Mouse (Mus musculus): ENCODE results near the gene Stat3. TPM values are rescaled to one million over a fixed set of nuclear protein-coding genes. Genes with fewer than 3 reads are reported as not detected.
A peak's percentile ranks its signal among the peaks of the same experiment; 100 is the strongest.

The Stat3 gene
- polyA plus RNA-seq, 1 experiment from 2014 or later = 45.0 TPM

DNA sequence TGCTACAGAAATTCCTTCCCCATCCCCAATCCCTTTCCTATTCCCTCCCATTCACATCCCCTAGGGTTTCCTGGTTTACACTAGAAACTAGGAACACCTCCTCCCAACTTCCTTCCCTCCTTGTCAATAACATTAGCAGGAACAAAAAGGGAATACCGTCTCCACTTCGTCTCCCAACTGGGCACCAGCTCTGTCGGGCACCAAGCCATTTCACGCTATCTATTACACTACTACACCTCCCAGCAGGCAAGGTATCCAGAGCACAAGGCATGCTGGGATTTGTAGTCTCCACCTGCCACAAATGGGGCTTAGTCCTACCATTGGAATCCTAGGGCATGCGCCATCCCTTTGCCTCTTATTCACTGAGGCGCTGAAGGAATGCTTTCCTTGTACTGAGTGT, 21.2 kb upstream of the Stat3 start:
- H3K36me3 ChIP-seq (ENCODE audit: control insufficient read depth, insufficient read depth, low read length) = peaks cover 9% of the 10 kb centered on the region; the same call in 1 of the 2 replicates
- ATAC-seq (replicated peaks; ENCODE audit: insufficient number of reproducible peaks, low FRiP score, low TSS enrichment) = 0 out of 2 replicates have a peak, but pooled peaks have one; percentile 55
- WGBS (ENCODE audit: insufficient replicate concordance) = 20% methylated on average over 6 of the region's 6 CpGs
- H3K27ac ChIP-seq (ENCODE audit: low read depth, low read length) = no peak overlapping the region
- H3K4me2 ChIP-seq = peak overlapping the region; percentile 39; the same call in 1 of the 2 replicates
- H3K9me3 ChIP-seq (replicated peaks; ENCODE audit: control insufficient read depth, low read length) = no peaks in the 10 kb centered on the region
- H3K4me1 ChIP-seq (ENCODE audit: control insufficient read depth, insufficient read depth, low read length) = peaks cover 60% of the 10 kb centered on the region
- no peak overlapping the region for H3K9ac ChIP-seq (ENCODE audit: low read depth, low read length)
- H3K4me3 ChIP-seq (ENCODE audit: low read depth, low read length) = no peak overlapping the region
- H3K27me3 ChIP-seq (ENCODE audit: control insufficient read depth, insufficient read depth, low read length) = peaks cover 13% of the 10 kb centered on the region

DNA sequence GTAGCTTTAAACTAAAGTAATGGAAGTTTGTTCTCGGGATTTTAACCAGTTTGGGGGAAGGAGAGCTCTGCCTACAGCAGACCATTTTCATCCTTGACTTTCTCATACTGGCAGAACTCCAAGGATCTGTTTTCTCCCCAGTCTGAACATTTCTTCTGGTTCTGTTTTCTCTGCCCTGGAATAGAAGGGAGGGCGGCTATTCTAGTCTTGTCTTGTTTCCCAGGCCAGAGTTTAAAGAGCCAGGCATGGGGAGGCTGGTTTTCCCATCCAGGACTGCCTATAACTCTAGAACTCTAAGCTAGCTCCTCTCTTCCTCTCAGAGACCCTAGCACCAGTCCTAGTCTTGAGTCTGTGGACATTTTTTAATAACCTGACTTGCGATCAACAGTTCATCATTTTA, 20.5 kb upstream of the Stat3 start:
- H3K27ac ChIP-seq (ENCODE audit: low read depth, low read length) = 0 out of 2 replicates have a peak overlapping the region, but pooled peaks have one; percentile 29
- WGBS (ENCODE audit: insufficient replicate concordance) = 27% methylated on average over 3 of the region's 3 CpGs
- peaks cover 53% of the 10 kb centered on the region for H3K4me1 ChIP-seq (ENCODE audit: control insufficient read depth, insufficient read depth, low read length)
- no peaks in the 10 kb centered on the region for H3K9me3 ChIP-seq (replicated peaks; ENCODE audit: control insufficient read depth, low read length)
- ATAC-seq (replicated peaks; ENCODE audit: insufficient number of reproducible peaks, low FRiP score, low TSS enrichment) = no peak
- H3K4me2 ChIP-seq = peak overlapping the region; percentile 39
- peaks cover 13% of the 10 kb centered on the region for H3K27me3 ChIP-seq (ENCODE audit: control insufficient read depth, insufficient read depth, low read length)
- no peak overlapping the region for H3K9ac ChIP-seq (ENCODE audit: low read depth, low read length)
- H3K4me3 ChIP-seq (ENCODE audit: low read depth, low read length) = no peak overlapping the region
- peaks cover 9% of the 10 kb centered on the region; the same call in 1 of the 2 replicates for H3K36me3 ChIP-seq (ENCODE audit: control insufficient read depth, insufficient read depth, low read length)

GRCm38 (mm10) chr11:100959464-100959810, 20.1 kb upstream of the Stat3 start:
- H3K9ac ChIP-seq (ENCODE audit: low read depth, low read length) = no peak overlapping the region
- no peaks in the 10 kb centered on the region for H3K9me3 ChIP-seq (replicated peaks; ENCODE audit: control insufficient read depth, low read length)
- peaks cover 13% of the 10 kb centered on the region for H3K27me3 ChIP-seq (ENCODE audit: control insufficient read depth, insufficient read depth, low read length)
- 3% methylated on average over 14 of the region's 14 CpGs for WGBS (ENCODE audit: insufficient replicate concordance)
- peaks cover 49% of the 10 kb centered on the region for H3K4me1 ChIP-seq (ENCODE audit: control insufficient read depth, insufficient read depth, low read length)
- no peak overlapping the region for H3K4me3 ChIP-seq (ENCODE audit: low read depth, low read length)
- no peak for ATAC-seq (replicated peaks; ENCODE audit: insufficient number of reproducible peaks, low FRiP score, low TSS enrichment)
- no peak overlapping the region for H3K27ac ChIP-seq (ENCODE audit: low read depth, low read length)
- peak overlapping the region; percentile 39 for H3K4me2 ChIP-seq
- H3K36me3 ChIP-seq (ENCODE audit: control insufficient read depth, insufficient read depth, low read length) = peaks cover 9% of the 10 kb centered on the region; the same call in 1 of the 2 replicates

DNA sequence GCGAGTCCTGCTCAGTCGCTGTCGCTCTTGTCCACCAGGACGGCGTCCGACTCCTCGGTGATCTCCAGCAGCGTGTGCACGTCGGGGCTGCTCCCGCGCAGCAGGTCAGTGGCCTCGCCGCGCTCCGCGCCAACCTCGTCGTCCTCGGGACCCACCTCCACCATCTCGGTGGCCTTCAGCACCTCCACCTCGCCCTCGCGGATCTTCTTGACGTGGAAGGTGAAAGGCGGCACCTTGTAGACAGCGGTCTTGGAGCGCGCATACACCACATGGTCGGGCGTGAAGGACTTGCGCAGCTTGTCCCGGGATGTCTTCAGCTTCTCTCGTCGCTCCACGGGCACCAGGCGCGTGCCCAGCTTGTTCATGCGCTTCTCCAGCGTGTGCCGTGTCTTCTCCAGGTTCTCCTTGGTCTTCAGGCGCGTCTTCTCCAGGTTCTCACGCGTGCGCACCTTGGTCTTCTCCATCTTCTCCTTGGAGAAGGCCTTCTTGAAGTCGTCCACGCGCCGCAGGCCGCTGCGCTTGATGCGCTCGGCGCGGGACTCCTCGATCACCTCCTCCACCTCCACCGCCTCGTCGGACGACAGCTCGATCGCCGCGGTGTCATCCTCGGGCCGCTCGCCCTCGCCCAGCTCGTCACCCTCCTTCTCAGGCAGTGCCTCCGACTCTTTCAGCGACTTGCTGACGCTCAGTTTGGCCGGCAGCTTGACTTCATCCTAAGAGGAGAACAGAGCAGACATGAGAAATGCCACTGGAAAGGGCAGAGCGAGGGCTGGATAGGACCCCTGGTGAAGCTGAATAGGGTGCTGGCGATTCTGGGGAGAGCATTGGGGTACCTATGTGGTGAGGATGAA, 19.5 kb upstream of the Stat3 start:
- no peak overlapping the region for H3K27ac ChIP-seq (ENCODE audit: low read depth, low read length)
- no peak for ATAC-seq (replicated peaks; ENCODE audit: insufficient number of reproducible peaks, low FRiP score, low TSS enrichment)
- H3K9ac ChIP-seq (ENCODE audit: low read depth, low read length) = no peak overlapping the region
- no peak overlapping the region for H3K4me3 ChIP-seq (ENCODE audit: low read depth, low read length)
- WGBS (ENCODE audit: insufficient replicate concordance) = 26% methylated on average over 76 of the region's 76 CpGs
- no peaks in the 10 kb centered on the region for H3K9me3 ChIP-seq (replicated peaks; ENCODE audit: control insufficient read depth, low read length)
- H3K4me2 ChIP-seq = peak overlapping the region; percentile 39
- peaks cover 13% of the 10 kb centered on the region for H3K27me3 ChIP-seq (ENCODE audit: control insufficient read depth, insufficient read depth, low read length)
- peaks cover 7% of the 10 kb centered on the region; the same call in 1 of the 2 replicates for H3K36me3 ChIP-seq (ENCODE audit: control insufficient read depth, insufficient read depth, low read length)
- H3K4me1 ChIP-seq (ENCODE audit: control insufficient read depth, insufficient read depth, low read length) = peaks cover 47% of the 10 kb centered on the region

DNA sequence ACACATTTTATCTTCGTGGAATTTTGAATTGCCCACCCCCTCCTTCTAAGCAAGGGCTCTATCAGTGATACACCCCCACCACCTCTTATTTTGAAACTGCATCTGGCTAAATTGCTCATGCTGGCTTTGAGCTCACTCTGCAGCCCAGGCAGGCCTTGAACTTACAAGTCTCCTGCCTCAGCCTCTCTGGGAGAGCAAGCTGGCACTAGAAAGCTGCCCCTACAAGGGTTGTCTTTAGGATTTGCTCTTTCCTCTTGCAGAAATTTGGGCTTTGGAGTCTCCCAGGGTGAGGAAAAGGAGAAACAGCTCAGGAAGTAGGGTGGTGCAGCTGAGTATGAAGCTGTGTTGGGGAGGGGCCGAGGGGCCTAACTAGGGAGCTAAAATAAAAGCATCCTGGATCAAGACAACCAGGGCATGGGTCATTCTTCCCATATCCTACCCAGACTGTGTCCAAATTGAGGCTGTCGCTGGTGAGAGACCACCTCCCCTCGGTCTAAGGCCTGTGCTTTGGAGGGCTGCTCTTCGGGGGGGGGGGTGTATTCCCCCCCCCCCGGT, 18.7 kb upstream of the Stat3 start:
- H3K4me3 ChIP-seq (ENCODE audit: low read depth, low read length) = no peak overlapping the region
- H3K36me3 ChIP-seq (ENCODE audit: control insufficient read depth, insufficient read depth, low read length) = peaks cover 7% of the 10 kb centered on the region; the same call in 1 of the 2 replicates
- ATAC-seq (replicated peaks; ENCODE audit: insufficient number of reproducible peaks, low FRiP score, low TSS enrichment) = no peak
- H3K4me1 ChIP-seq (ENCODE audit: control insufficient read depth, insufficient read depth, low read length) = peaks cover 39% of the 10 kb centered on the region
- H3K27ac ChIP-seq (ENCODE audit: low read depth, low read length) = no peak overlapping the region
- peaks cover 13% of the 10 kb centered on the region for H3K27me3 ChIP-seq (ENCODE audit: control insufficient read depth, insufficient read depth, low read length)
- no peak overlapping the region for H3K4me2 ChIP-seq
- WGBS (ENCODE audit: insufficient replicate concordance) = 40% methylated on average over 6 of the region's 6 CpGs
- H3K9me3 ChIP-seq (replicated peaks; ENCODE audit: control insufficient read depth, low read length) = no peaks in the 10 kb centered on the region
- H3K9ac ChIP-seq (ENCODE audit: low read depth, low read length) = no peak overlapping the region

DNA sequence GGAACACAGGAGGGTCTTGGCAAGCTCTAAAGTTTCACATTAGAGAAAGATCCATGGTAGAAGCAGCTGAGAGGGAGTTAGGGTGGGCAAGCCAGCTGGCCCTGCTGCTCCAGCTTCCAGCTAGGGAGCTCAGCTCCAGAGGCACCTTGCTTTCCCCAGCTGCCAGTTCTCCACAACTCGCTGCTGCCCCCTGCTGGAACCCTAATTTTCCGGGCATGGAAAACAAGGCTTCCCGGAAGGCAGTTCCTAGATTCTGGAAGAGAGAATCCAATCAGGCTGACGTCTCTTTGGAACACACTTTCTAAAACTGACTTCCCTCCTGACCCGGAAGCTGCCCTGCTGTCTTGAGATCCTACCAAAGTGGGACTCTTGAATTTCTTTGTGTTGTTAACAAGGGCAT, 17.9 kb upstream of the Stat3 start:
- peaks cover 36% of the 10 kb centered on the region for H3K4me1 ChIP-seq (ENCODE audit: control insufficient read depth, insufficient read depth, low read length)
- H3K27me3 ChIP-seq (ENCODE audit: control insufficient read depth, insufficient read depth, low read length) = peaks cover 13% of the 10 kb centered on the region
- no peak overlapping the region for H3K4me2 ChIP-seq
- no peaks in the 10 kb centered on the region for H3K9me3 ChIP-seq (replicated peaks; ENCODE audit: control insufficient read depth, low read length)
- no peak overlapping the region for H3K27ac ChIP-seq (ENCODE audit: low read depth, low read length)
- WGBS (ENCODE audit: insufficient replicate concordance) = 4% methylated on average over 5 of the region's 5 CpGs
- no peak overlapping the region for H3K9ac ChIP-seq (ENCODE audit: low read depth, low read length)
- H3K36me3 ChIP-seq (ENCODE audit: control insufficient read depth, insufficient read depth, low read length) = peaks cover 7% of the 10 kb centered on the region; the same call in 1 of the 2 replicates
- H3K4me3 ChIP-seq (ENCODE audit: low read depth, low read length) = no peak overlapping the region
- ATAC-seq (replicated peaks; ENCODE audit: insufficient number of reproducible peaks, low FRiP score, low TSS enrichment) = no peak

DNA sequence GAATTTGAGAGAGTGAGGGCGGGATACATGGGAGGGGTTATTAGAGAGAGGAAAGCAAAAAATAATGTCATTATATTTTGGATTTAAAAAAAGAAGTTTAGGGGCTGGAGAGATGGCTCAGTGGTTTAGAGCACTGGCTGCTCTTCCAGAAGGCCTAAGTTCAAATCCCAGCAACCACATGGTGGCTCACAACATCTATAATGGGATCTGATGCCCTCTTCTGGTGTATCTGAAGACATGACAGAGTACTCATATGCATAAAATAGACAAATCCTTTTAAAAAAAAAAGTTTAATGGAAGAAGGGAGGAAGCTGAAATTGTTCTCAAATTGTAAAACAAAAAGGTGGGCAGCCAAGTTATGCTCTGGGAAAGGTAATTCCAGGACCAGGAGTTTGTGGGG, 10.2 kb upstream of the Stat3 start:
- Histone ChIP-seq H3K9ac (ENCODE audit: low read depth, low read length) (no peak overlapping the region), H3K36me3 (ENCODE audit: control insufficient read depth, insufficient read depth, low read length) (no peaks in the 10 kb centered on the region), H3K4me2 (no peak overlapping the region), H3K9me3 (replicated peaks; ENCODE audit: control insufficient read depth, low read length) (no peaks in the 10 kb centered on the region), H3K27ac (ENCODE audit: low read depth, low read length) (no peak overlapping the region), H3K4me3 (ENCODE audit: low read depth, low read length) (no peak overlapping the region), H3K4me1 (ENCODE audit: control insufficient read depth, insufficient read depth, low read length) (peaks cover 23% of the 10 kb centered on the region), H3K27me3 (ENCODE audit: control insufficient read depth, insufficient read depth, low read length) (no peaks in the 10 kb centered on the region)
- ATAC-seq (replicated peaks; ENCODE audit: insufficient number of reproducible peaks, low FRiP score, low TSS enrichment) = no peak
- WGBS (ENCODE audit: insufficient replicate concordance) = 100% methylated on average over 1 of the region's 1 CpGs

DNA sequence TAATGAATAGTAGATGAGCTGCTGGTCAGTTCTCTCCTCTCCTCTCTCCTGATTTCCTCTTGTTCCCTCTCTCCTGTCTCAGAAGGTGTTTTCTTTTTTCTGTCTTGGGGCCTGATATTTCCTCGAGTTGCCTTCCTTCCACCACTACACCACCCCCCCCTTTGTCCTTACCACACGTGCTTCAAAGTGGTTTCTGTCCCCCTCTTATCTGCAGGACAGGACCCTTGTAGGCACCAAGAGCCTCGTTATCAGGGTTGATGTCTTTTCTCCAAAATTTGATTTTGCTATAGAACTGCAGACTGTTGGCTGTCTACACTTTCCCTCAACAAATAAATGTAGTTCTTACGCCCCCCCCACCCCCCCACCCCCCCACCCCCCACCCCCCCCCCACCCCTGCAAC, 9.0 kb upstream of the Stat3 start:
- Histone ChIP-seq H3K4me2 (no peak overlapping the region), H3K36me3 (ENCODE audit: control insufficient read depth, insufficient read depth, low read length) (no peaks in the 10 kb centered on the region), H3K9me3 (replicated peaks; ENCODE audit: control insufficient read depth, low read length) (no peaks in the 10 kb centered on the region), H3K4me3 (ENCODE audit: low read depth, low read length) (no peak overlapping the region), H3K4me1 (ENCODE audit: control insufficient read depth, insufficient read depth, low read length) (peaks cover 23% of the 10 kb centered on the region), H3K27ac (ENCODE audit: low read depth, low read length) (no peak overlapping the region), H3K9ac (ENCODE audit: low read depth, low read length) (no peak overlapping the region), H3K27me3 (ENCODE audit: control insufficient read depth, insufficient read depth, low read length) (no peaks in the 10 kb centered on the region)
- WGBS (ENCODE audit: insufficient replicate concordance) = 21% methylated on average over 4 of the region's 4 CpGs
- ATAC-seq (replicated peaks; ENCODE audit: insufficient number of reproducible peaks, low FRiP score, low TSS enrichment) = no peak

Measured in heart, embryonic 11.5 days (tissue).